Mouse (Mus musculus) ES-Bruce4 (cell line): ENCODE measurements around the gene Slc16a3. TPM values are rescaled to one million over a fixed set of nuclear protein-coding genes. Genes with fewer than 3 reads are reported as not detected.

Experiments used
- H3K27ac ChIP-seq: 2 replicates; pipeline ENCODE4 v1.5.1; 2012; ENCODE audit warnings: low read length, inconsistent platforms; ENCODE audit not compliant: insufficient read depth
- H3K27me3 ChIP-seq: 2 replicates; pipeline ENCODE4 v1.6.1; 2012; ENCODE audit warnings: mild to moderate bottlenecking, low read length, inconsistent platforms; ENCODE audit not compliant: control insufficient read depth, poor library complexity, insufficient read depth, severe bottlenecking
- H3K36me3 ChIP-seq: 2 replicates; pipeline ENCODE4 v1.6.1; 2012; ENCODE audit warnings: inconsistent platforms, mild to moderate bottlenecking, low read length, moderate library complexity; ENCODE audit not compliant: control insufficient read depth, poor library complexity, insufficient read depth, severe bottlenecking
- H3K4me1 ChIP-seq: one replicate; pipeline ENCODE4 v1.8.1; 2011; ENCODE audit warnings: low read length; ENCODE audit not compliant: control insufficient read depth, insufficient read depth
- H3K4me3 ChIP-seq: 2 replicates; pipeline ENCODE4 v1.5.1; 2011; ENCODE audit warnings: low read depth, mild to moderate bottlenecking, low read length
- H3K9ac ChIP-seq: 2 replicates; pipeline ENCODE4 v1.6.1; 2012; ENCODE audit warnings: low read depth, mild to moderate bottlenecking, inconsistent platforms; ENCODE audit not compliant: poor library complexity, severe bottlenecking
- H3K9me3 ChIP-seq: replicated peaks from 2 replicates; pipeline ENCODE4 v1.6.1; 2012; ENCODE audit warnings: mild to moderate bottlenecking, low read length, inconsistent platforms; ENCODE audit not compliant: control insufficient read depth, poor library complexity, insufficient read depth, severe bottlenecking
- CTCF ChIP-seq: IDR thresholded peaks from one replicate; pipeline ENCODE4 v1.8.1; 2011; ENCODE audit warnings: low read depth, low read length
- EP300 ChIP-seq: IDR thresholded peaks from 2 replicates; pipeline ENCODE4 v1.6.1; 2011; ENCODE audit warnings: low read depth, low read length; ENCODE audit not compliant: insufficient read depth
- POLR2A ChIP-seq: IDR thresholded peaks from one replicate; pipeline ENCODE4 v1.8.1; 2011; ENCODE audit warnings: low read length; ENCODE audit not compliant: insufficient read depth
- polyA plus RNA-seq: library from polyadenylated mRNA; stranded (reverse); fragments of >200 nt; gene quantifications from 2 replicates; pipeline ENCODE4 v1.2.4, GENCODE M21; 2011; ENCODE audit warnings: low read depth; ENCODE audit not compliant: missing spikeins, insufficient read depth, insufficient read length

Gene Slc16a3
- 80.9 and 84.3 TPM in 2 replicates for polyA plus RNA-seq

DNA sequence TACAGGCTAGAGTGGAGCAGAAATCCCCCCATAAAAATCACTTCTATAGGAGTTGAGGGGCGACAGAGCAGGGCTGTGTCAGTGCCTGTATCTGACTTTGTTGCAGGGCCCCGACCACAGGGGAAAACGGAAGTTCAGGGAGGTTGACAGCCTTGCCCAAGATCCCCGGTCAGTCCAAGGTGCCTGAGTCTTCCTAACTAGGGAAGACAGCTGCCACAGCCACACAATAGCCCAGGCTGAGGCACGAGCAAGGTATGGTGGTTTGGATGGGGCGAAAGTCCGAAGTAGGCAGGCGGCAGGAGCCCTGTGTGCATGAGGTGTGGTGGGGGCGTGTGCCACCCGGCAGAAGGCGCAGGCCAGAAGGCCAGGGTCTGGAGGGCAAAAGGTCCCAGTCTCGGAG lies at the start of gene Slc16a3:
Gene Slc16a3 (plus strand): TSS at position 153 of the 400 bp plus-strand sequence.
- TF ChIP-seq POLR2A (no peak), CTCF (no peak), EP300 (no peak)
- H3K27me3 ChIP-seq = no peaks in the 10 kb centered on the region
- H3K36me3 ChIP-seq = no peaks in the 10 kb centered on the region
- H3K9me3 ChIP-seq = no peaks in the 10 kb centered on the region
- peak within 1 kb of the TSS; percentile 74 for H3K9ac ChIP-seq
- H3K4me3 ChIP-seq = peak within 1 kb of the TSS; percentile 93
- H3K27ac ChIP-seq = no peak within 1 kb of the TSS
- peaks cover 5% of the 10 kb centered on the region for H3K4me1 ChIP-seq

DNA sequence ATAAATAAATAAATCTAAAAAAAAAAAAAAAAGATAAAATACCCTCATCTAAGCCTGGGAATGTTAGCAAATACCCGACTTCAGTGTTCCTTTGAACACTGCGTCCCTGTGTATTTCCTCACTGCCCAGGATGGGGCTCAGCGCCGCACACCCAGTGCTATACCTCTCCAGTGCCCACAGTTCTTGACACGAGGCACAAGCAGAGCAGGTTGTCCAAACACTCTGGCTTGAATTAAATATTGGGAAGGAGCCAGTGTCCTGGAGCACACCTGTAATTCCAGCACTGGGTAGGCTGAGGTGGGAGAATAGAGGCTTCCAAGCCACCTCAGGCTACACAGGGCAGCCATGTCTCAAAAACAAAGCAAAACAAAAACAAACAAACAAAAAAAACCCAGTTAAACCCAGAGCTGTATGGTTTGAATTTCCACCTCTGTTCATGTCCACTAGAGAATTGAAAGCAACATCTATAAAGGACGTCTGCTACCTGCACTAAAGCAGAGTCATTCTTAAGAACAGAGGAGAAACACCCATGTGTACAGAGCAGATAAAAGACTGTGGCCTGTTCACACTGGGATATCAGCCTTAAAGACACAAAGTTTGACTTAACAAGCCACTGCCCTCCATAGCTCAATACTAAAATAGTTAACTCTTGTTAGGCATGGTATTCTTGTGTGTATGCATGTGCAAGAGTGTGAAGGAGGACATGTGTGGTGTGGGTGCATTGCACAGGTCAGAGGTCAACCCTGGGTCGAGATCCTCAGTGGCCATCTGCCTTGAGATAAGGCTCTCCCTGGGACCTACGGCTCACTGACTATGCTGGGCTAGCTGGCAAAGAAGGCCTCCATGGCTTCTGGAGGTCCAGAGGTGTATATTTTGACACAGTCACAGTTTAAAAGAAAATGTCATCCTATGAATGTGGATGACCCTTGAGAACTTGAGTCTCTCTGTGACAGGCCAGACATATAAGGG lies 47.7 kb upstream of the Slc16a3 start:
- no peaks in the 10 kb centered on the region for H3K36me3 ChIP-seq

DNA sequence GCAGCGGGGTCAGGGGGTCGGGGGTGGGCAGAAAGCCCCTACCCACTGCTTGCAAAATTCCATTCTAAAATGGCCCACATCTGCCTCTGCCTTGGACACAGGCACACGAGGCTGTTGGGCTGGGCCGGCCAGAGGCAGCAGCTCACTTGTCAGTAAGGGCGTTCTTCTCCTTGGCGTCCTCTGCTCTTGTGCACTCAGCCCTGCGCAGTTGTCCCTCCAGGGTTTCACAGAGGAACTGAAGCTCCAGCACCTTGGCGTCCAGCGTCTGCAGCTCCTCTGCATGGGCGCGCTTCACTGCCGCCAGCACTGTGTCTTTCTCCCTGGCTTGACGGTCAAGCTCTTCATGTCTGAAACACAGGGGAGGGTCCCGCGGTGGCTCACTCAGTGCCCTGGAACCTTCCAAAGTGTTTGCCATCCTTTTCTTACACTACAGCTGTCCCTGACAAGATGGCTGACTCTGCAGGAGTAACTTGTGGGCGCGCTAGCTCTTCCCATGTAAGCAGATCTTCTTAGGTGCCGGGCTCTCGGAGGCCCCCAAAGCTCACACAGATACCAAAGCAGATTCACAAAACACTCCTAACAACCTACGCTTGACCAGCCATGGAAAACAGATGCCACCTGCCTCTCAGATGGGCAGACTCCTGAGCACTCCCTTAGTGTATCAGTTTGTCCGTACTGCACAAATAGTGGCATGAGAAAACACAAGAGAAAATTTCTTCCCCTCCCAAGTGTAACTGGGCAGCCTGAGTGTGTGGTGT lies 46.4 kb upstream of the Slc16a3 start:
- TF ChIP-seq CTCF (no peak), EP300 (no peak), POLR2A (no peak)
- Histone ChIP-seq H3K36me3 (no peaks in the 10 kb centered on the region), H3K27me3 (no peaks in the 10 kb centered on the region), H3K4me3 (peak overlapping the region; percentile 62), H3K27ac (no peak overlapping the region), H3K4me1 (no peaks in the 10 kb centered on the region), H3K9ac (peak overlapping the region; percentile 39), H3K9me3 (no peaks in the 10 kb centered on the region)

More for the DNA sequence above, 47.7 kb upstream of the Slc16a3 start:
- TF ChIP-seq EP300 = no peak
- TF ChIP-seq POLR2A = no peak
- TF ChIP-seq CTCF = no peak
- no peaks in the 10 kb centered on the region for H3K4me1 ChIP-seq
- no peak overlapping the region for H3K27ac ChIP-seq
- no peak overlapping the region for H3K4me3 ChIP-seq
- no peak overlapping the region for H3K9ac ChIP-seq
- no peaks in the 10 kb centered on the region for H3K27me3 ChIP-seq
- no peaks in the 10 kb centered on the region for H3K9me3 ChIP-seq

DNA sequence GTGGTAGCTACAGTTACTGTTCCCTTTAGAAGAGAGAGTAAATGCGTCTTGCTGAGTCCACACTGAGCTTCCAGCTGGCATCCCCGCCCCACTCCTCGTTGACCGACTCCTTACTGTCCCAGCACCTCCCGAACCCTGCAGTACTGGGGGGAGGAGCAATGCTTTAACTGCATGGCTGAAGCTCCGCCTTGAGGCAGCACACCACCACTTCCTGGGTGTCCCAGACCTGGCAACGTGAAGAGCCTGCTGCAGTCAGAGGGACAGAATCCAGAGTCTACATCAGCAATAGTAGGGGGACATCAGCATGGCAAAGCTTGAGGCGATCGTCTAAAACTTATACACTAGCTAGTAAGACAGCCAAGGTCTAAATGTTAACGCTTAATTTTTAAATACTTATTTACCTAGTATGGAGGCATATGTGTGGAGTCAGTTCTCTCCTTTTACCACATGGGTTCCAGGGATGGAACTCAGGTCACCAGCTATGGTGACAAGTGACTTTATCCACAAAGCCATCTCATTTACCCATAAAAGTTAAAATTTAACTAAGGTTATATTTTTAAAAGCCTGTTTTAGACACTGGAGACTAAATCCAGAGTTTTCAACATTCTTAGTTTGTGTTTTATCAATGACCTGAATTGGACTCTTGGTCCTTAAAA lies 45.7 kb upstream of the Slc16a3 start:
- Histone ChIP-seq H3K9me3 (no peaks in the 10 kb centered on the region), H3K9ac (peak overlapping the region; percentile 39; the same call in 1 of the 2 replicates), H3K27ac (no peak overlapping the region), H3K27me3 (no peaks in the 10 kb centered on the region), H3K4me1 (no peaks in the 10 kb centered on the region), H3K4me3 (peak overlapping the region; percentile 62; the same call in 1 of the 2 replicates), H3K36me3 (no peaks in the 10 kb centered on the region)
- TF ChIP-seq CTCF (no peak), POLR2A (no peak), EP300 (no peak)

DNA sequence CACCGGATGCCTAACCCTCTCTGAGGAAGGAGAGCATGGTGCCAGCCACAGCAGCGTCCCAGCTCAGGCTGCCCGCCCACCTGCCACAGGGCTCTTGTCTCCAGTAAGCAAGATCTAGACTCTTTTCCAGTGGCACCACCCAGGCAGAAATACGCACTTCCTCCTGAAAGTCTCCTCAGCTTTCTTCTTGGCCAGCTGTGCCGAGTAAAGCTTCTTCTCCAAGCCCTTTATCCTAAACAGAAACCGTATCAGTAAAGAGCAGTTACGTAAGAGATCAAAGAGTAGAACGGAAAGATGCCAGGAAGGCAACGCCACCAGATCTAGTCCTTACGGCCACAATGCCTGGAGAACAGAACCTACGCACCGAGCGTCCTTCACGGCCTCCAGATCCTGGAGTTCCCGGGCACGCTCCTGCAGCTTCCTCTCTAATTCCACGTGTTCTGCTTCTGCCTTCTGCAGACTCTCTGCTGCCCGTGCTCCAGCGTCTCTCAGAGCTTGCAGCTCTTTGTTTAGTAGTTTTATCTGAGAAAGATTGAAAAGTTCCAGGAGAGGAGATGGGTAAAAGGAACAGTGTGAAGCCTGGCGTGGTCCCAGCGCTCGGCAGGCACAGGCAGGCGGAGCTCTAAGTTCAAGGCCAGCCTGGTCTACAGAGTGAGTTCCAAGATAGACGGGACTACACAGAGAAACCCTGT lies 45.0 kb upstream of the Slc16a3 start:
- Histone ChIP-seq H3K27me3 (no peaks in the 10 kb centered on the region), H3K36me3 (no peaks in the 10 kb centered on the region), H3K9me3 (no peaks in the 10 kb centered on the region), H3K4me3 (no peak overlapping the region), H3K4me1 (no peaks in the 10 kb centered on the region), H3K27ac (no peak overlapping the region), H3K9ac (no peak overlapping the region)
- no peak for TF ChIP-seq EP300
- no peak for TF ChIP-seq POLR2A
- no peak for TF ChIP-seq CTCF
